8 mouse cellular contexts compared by ENCODE assay signal in the genomic region with DNA sequence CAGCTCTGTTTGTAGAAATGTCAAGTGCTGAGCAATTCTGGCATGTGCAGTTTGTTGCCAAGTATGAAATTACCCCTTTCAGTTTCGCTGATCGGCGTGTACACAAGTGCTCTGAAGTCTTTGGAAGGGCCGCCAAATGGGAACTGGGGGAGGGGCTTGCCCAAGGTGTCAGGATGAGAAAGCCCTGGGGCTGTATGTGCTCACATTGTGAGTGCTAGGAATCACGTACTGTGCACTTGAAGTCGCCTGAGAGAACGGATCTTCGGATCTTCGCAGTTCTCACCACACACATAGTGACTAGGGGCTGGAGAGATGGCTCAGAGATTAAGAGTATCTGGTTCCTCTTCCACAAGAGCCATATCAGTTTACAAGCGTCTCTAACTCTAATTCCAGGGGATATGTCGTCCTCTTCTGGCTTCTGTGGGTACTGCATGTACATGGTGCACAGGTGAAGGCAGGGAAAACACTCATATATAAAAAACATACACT. TPM values are rescaled to one million over a fixed set of nuclear protein-coding genes. Genes with fewer than 3 reads are reported as not detected.
DNase-seq lines count a peak whose midpoint lies in the region; ATAC-seq and TF ChIP-seq lines count a peak whose summit lies in the region.

No protein-coding gene starts in this region.

- no peaks in the 10 kb centered on the region for H3K36me3 ChIP-seq in heart, embryonic 16.5 days (ENCODE audit: control insufficient read depth, insufficient read depth)
- H3K36me3 ChIP-seq in liver, embryonic 13.5 days, result no peaks in the 10 kb centered on the region
- H3K36me3 ChIP-seq in myocyte (ENCODE audit: control insufficient read depth, insufficient read depth), result no peaks in the 10 kb centered on the region
- no peaks in the 10 kb centered on the region for H3K36me3 ChIP-seq in stomach, embryonic 15.5 days

- no peaks in the 10 kb centered on the region for H3K79me2 ChIP-seq in myocyte (ENCODE audit: control insufficient read depth, insufficient read depth)

- ATAC-seq in erythroblast, adult 5-6 weeks (replicated peaks; ENCODE audit: low FRiP score, poor library complexity, severe bottlenecking), result 0 out of 2 replicates have a peak, but pooled peaks have one; percentile 43
- ATAC-seq in heart, embryonic 16.5 days (replicated peaks; ENCODE audit: extremely low read depth, insufficient read depth, low FRiP score), result peak; percentile 63; the same call in 1 of the 2 replicates
- peak; percentile 51 for ATAC-seq in liver, embryonic 13.5 days (ENCODE audit: low read depth)
- ATAC-seq in stomach, embryonic 15.5 days (ENCODE audit: insufficient read depth, low FRiP score, low read depth), result peak; percentile 65

- no peaks in the 10 kb centered on the region for H3K4me1 ChIP-seq in bone marrow macrophage, adult 2 months (ENCODE audit: control insufficient read depth, insufficient read depth, low read length)
- no peaks in the 10 kb centered on the region for H3K4me1 ChIP-seq in heart, embryonic 16.5 days (ENCODE audit: control insufficient read depth, insufficient read depth, low read length)
- 0 out of 2 replicates have a peak, but pooled peaks cover 2% of the 10 kb centered on the region for H3K4me1 ChIP-seq in liver, embryonic 13.5 days (replicated peaks)
- no peaks in the 10 kb centered on the region; the same call in 1 of the 2 replicates for H3K4me1 ChIP-seq in stomach, embryonic 15.5 days

- H3K9me3 ChIP-seq in heart, embryonic 16.5 days (replicated peaks; ENCODE audit: control insufficient read depth, low read length), result no peaks in the 10 kb centered on the region
- no peaks in the 10 kb centered on the region for H3K9me3 ChIP-seq in liver, embryonic 13.5 days (replicated peaks)
- H3K9me3 ChIP-seq in stomach, embryonic 15.5 days, result no peaks in the 10 kb centered on the region

- no peak overlapping the region for H3K27ac ChIP-seq in bone marrow macrophage, adult 2 months (ENCODE audit: insufficient read depth, low read depth, low read length)
- no peak overlapping the region for H3K27ac ChIP-seq in heart, embryonic 16.5 days (ENCODE audit: low read length)
- H3K27ac ChIP-seq in liver, embryonic 13.5 days, result no peak overlapping the region
- no peak overlapping the region for H3K27ac ChIP-seq in stomach, embryonic 15.5 days

- no peak overlapping the region for H3ac ChIP-seq in myocyte (ENCODE audit: control insufficient read depth, insufficient read length)

- no peak for TF ChIP-seq CTCF in bone marrow macrophage, adult 2 months (IDR thresholded peaks at IDR 0.05; ENCODE audit: low read depth, low read length)

- TF ChIP-seq POLR2A in bone marrow macrophage, adult 2 months (IDR thresholded peaks at IDR 0.05; ENCODE audit: borderline replicate concordance, low read depth, low read length), result no peak
- TF ChIP-seq POLR2A in myocyte (IDR thresholded peaks at IDR 0.05; ENCODE audit: insufficient read length, low read depth), result no peak

- peak overlapping the region; percentile 80 for H3K4me2 ChIP-seq in heart, embryonic 16.5 days (ENCODE audit: low read depth, low read length)
- H3K4me2 ChIP-seq in liver, embryonic 13.5 days, result peak overlapping the region; percentile 57
- peak overlapping the region; percentile 71 for H3K4me2 ChIP-seq in myocyte (ENCODE audit: low read depth)
- H3K4me2 ChIP-seq in stomach, embryonic 15.5 days, result peak overlapping the region; percentile 67

- WGBS in heart, embryonic 16.5 days, result 2% methylated on average over 11 of the region's 11 CpGs
- WGBS in liver, embryonic 13.5 days (ENCODE audit: insufficient replicate concordance), result 3% methylated on average over 11 of the region's 11 CpGs
- 2% methylated on average over 11 of the region's 11 CpGs for WGBS in stomach, embryonic 15.5 days

- DNase-seq in ES-CJ7 (ENCODE audit: low read depth, low spot score), result peak; percentile 55
- DNase-seq in kidney, postnatal 14 days, result peak; percentile 62
- no peak for DNase-seq in liver, embryonic 13.5 days

- peak overlapping the region; percentile 42 for H3K9ac ChIP-seq in heart, embryonic 16.5 days (ENCODE audit: low read length)
- H3K9ac ChIP-seq in liver, embryonic 13.5 days, result no peak overlapping the region
- no peak overlapping the region for H3K9ac ChIP-seq in stomach, embryonic 15.5 days

- peak overlapping the region; percentile 54 for H3K4me3 ChIP-seq in bone marrow macrophage, adult 2 months (ENCODE audit: insufficient read depth, low read length)
- H3K4me3 ChIP-seq in heart, embryonic 16.5 days (ENCODE audit: low read length), result peak overlapping the region; percentile 51
- H3K4me3 ChIP-seq in liver, embryonic 13.5 days (replicated peaks), result peak overlapping the region; percentile 25; the same call in 1 of the 2 replicates
- no peak overlapping the region for H3K4me3 ChIP-seq in myocyte
- peak overlapping the region; percentile 33 for H3K4me3 ChIP-seq in stomach, embryonic 15.5 days (replicated peaks)

- no peaks in the 10 kb centered on the region for H3K27me3 ChIP-seq in heart, embryonic 16.5 days (ENCODE audit: control insufficient read depth, insufficient read depth, low read length)
- H3K27me3 ChIP-seq in liver, embryonic 13.5 days, result no peaks in the 10 kb centered on the region
- H3K27me3 ChIP-seq in myocyte (ENCODE audit: control insufficient read depth, insufficient read depth, insufficient read length), result peaks cover 3% of the 10 kb centered on the region
- no peaks in the 10 kb centered on the region for H3K27me3 ChIP-seq in stomach, embryonic 15.5 days (replicated peaks)

TF ChIP-seq in myocyte, 11 proteins besides CTCF, POLR2A, EP300 and RAD21:
- TF ChIP-seq REST (IDR thresholded peaks at IDR 0.05; ENCODE audit: insufficient read depth, insufficient read length) (no peak), TCF3 (IDR thresholded peaks at IDR 0.05; ENCODE audit: insufficient read length, low read depth) (no peak), CEBPB (IDR thresholded peaks at IDR 0.05; ENCODE audit: insufficient read depth, poor library complexity, severe bottlenecking) (no peak), POLR2AphosphoS2 (IDR thresholded peaks at IDR 0.05; ENCODE audit: insufficient read length, low read depth) (no peak), MYOG (IDR thresholded peaks at IDR 0.05; ENCODE audit: control insufficient read depth in 1 of 3, insufficient read depth in 1 of 3, insufficient read length in 2 of 3, low read depth in 2 of 3) (no peak), SRF (IDR thresholded peaks at IDR 0.05; ENCODE audit: control insufficient read depth, insufficient read length, low read depth) (no peak), E2F4 (IDR thresholded peaks at IDR 0.05; ENCODE audit: insufficient read depth) (no peak), MAX (IDR thresholded peaks at IDR 0.05; ENCODE audit: low read depth) (no peak), MYOD1 (IDR thresholded peaks at IDR 0.05; ENCODE audit: control insufficient read depth in 1 of 3, insufficient read length in 2 of 3, low read depth in 2 of 3) (no peak), TCF12 (IDR thresholded peaks at IDR 0.05; ENCODE audit: insufficient read depth, poor library complexity, severe bottlenecking) (no peak), USF1 (IDR thresholded peaks at IDR 0.05; ENCODE audit: low read depth) (no peak)

RNA-seq across cellular contexts. Expression of a gene that starts 25.3 kb away (rescaled TPM):
- 36.4 and 42.4 TPM in 2 replicates for polyA plus RNA-seq in bone marrow macrophage, adult 2 months (2012; ENCODE audit: insufficient read depth, insufficient read length, missing spikeins)
- 18.3 and 23.6 TPM in 2 replicates for total RNA-seq in erythroblast, adult 5-6 weeks (2015; ENCODE audit: low replicate concordance)
- 23.4 and 23.8 TPM in 2 replicates for total RNA-seq in erythroblast, adult 5-6 weeks (2017; ENCODE audit: low replicate concordance)
- polyA plus RNA-seq in heart, embryonic 16.5 days (2015; fragmentation: Nextera tagmentation; extraction: Ambion mirVana), result 59.5 and 62.6 TPM in 2 replicates
- polyA plus RNA-seq in liver, embryonic 13.5 days (2015; fragmentation: Nextera tagmentation; extraction: Ambion mirVana), result 60.3 and 63.2 TPM in 2 replicates
- 59.9 TPM for polyA plus RNA-seq in myocyte (2012; fragmentation: generic; extraction: Trizol)
- 84.2 and 85.6 TPM in 2 replicates for polyA plus RNA-seq in stomach, embryonic 15.5 days (2015; fragmentation: Nextera tagmentation; extraction: Ambion mirVana)

RNA-seq across cellular contexts. Expression of a gene that starts 30.9 kb away (rescaled TPM):
- polyA plus RNA-seq in bone marrow macrophage, adult 2 months (2012; ENCODE audit: insufficient read depth, insufficient read length, missing spikeins), result not detected in 2 replicates
- not detected in 2 replicates for total RNA-seq in erythroblast, adult 5-6 weeks (2015; ENCODE audit: low replicate concordance)
- not detected in 2 replicates for total RNA-seq in erythroblast, adult 5-6 weeks (2017; ENCODE audit: low replicate concordance)
- 0.34 and 0.45 TPM in 2 replicates for polyA plus RNA-seq in heart, embryonic 16.5 days (2015; fragmentation: Nextera tagmentation; extraction: Ambion mirVana)
- polyA plus RNA-seq in liver, embryonic 13.5 days (2015; fragmentation: Nextera tagmentation; extraction: Ambion mirVana), result 191 and 210 TPM in 2 replicates
- polyA plus RNA-seq in myocyte (2012; fragmentation: generic; extraction: Trizol), result not detected
- 8.3 and 25.9 TPM in 2 replicates for polyA plus RNA-seq in stomach, embryonic 15.5 days (2015; fragmentation: Nextera tagmentation; extraction: Ambion mirVana)

RNA-seq across cellular contexts. Expression of a gene that starts 47.1 kb away (rescaled TPM):
- polyA plus RNA-seq in bone marrow macrophage, adult 2 months (2012; ENCODE audit: insufficient read depth, insufficient read length, missing spikeins), result not detected in 2 replicates
- total RNA-seq in erythroblast, adult 5-6 weeks (2015; ENCODE audit: low replicate concordance), result not detected in 2 replicates
- total RNA-seq in erythroblast, adult 5-6 weeks (2017; ENCODE audit: low replicate concordance), result not detected in 2 replicates
- polyA plus RNA-seq in heart, embryonic 16.5 days (2015; fragmentation: Nextera tagmentation; extraction: Ambion mirVana), result 0.11 and 0.19 TPM in 2 replicates
- 0.01 TPM in 1 of 2 replicates, not detected in the other for polyA plus RNA-seq in liver, embryonic 13.5 days (2015; fragmentation: Nextera tagmentation; extraction: Ambion mirVana)
- 0.04 TPM for polyA plus RNA-seq in myocyte (2012; fragmentation: generic; extraction: Trizol)
- polyA plus RNA-seq in stomach, embryonic 15.5 days (2015; fragmentation: Nextera tagmentation; extraction: Ambion mirVana), result 0.44 and 0.48 TPM in 2 replicates

RNA-seq across cellular contexts. Expression of a gene that starts 54.7 kb away (rescaled TPM):
- polyA plus RNA-seq in bone marrow macrophage, adult 2 months (2012; ENCODE audit: insufficient read depth, insufficient read length, missing spikeins), result not detected in 2 replicates
- total RNA-seq in erythroblast, adult 5-6 weeks (2015; ENCODE audit: low replicate concordance), result not detected in 2 replicates
- total RNA-seq in erythroblast, adult 5-6 weeks (2017; ENCODE audit: low replicate concordance), result not detected in 2 replicates
- polyA plus RNA-seq in heart, embryonic 16.5 days (2015; fragmentation: Nextera tagmentation; extraction: Ambion mirVana), result 1.0 and 1.3 TPM in 2 replicates
- 276 and 332 TPM in 2 replicates for polyA plus RNA-seq in liver, embryonic 13.5 days (2015; fragmentation: Nextera tagmentation; extraction: Ambion mirVana)
- not detected for polyA plus RNA-seq in myocyte (2012; fragmentation: generic; extraction: Trizol)
- polyA plus RNA-seq in stomach, embryonic 15.5 days (2015; fragmentation: Nextera tagmentation; extraction: Ambion mirVana), result 15.0 and 40.6 TPM in 2 replicates
